Mouse (Mus musculus): ENCODE data around the gene Nhej1.
A peak's percentile ranks its signal among the peaks of the same experiment; 100 is the strongest.

Gene Nhej1

GRCm38 (mm10) chr1:75124346-75125321, at the start of gene Nhej1:
Nhej1 (minus strand) TSS chr1:75125200.
- peak; percentile 98 for DNase-seq (ENCODE audit: low spot score)

GRCm38 (mm10) chr1:75168472-75169464, 43.8 kb upstream of the Nhej1 start, which contains the start of gene Zfand2b:
Zfand2b (plus strand) TSS chr1:75168646.
- peak; percentile 96 for DNase-seq (ENCODE audit: low spot score)

- DNase-seq (ENCODE audit: low spot score): no peak
Observed at GRCm38 (mm10) chr1:75168093-75168471, 43.1 kb upstream of the Nhej1 start.

- DNase-seq (ENCODE audit: low spot score): peak; percentile 55
Observed at GRCm38 (mm10) chr1:75160256-75160617, 35.2 kb upstream of the Nhej1 start.

- DNase-seq (ENCODE audit: low spot score): peak; percentile 74
Observed at GRCm38 (mm10) chr1:75159540-75160255, 34.7 kb upstream of the Nhej1 start.

- no peak for DNase-seq (ENCODE audit: low spot score)
Observed at GRCm38 (mm10) chr1:75158990-75159389, 34.0 kb upstream of the Nhej1 start.

- DNase-seq (ENCODE audit: low spot score): no peak
Observed at GRCm38 (mm10) chr1:75155837-75156236, 30.8 kb upstream of the Nhej1 start.

- DNase-seq (ENCODE audit: low spot score): no peak
Observed at GRCm38 (mm10) chr1:75148727-75149126, 23.7 kb upstream of the Nhej1 start.

- no peak for DNase-seq (ENCODE audit: low spot score)
Observed at GRCm38 (mm10) chr1:75147411-75148135, 22.6 kb upstream of the Nhej1 start.

- DNase-seq (ENCODE audit: low spot score): no peak
Observed at GRCm38 (mm10) chr1:75145589-75145988, 20.6 kb upstream of the Nhej1 start.

GRCm38 (mm10) chr1:75142301-75143261, 17.6 kb upstream of the Nhej1 start, which contains the start of the genes Cnppd1 and Retreg2:
Cnppd1 (minus strand) TSS chr1:75142711.
Retreg2 (plus strand) TSS chr1:75142778.
- peak; percentile 95 for DNase-seq (ENCODE audit: low spot score)

GRCm38 (mm10) chr1:75141486-75142190, 16.6 kb upstream of the Nhej1 start:
- DNase-seq (ENCODE audit: low spot score): peak; percentile 71

- no peak for DNase-seq (ENCODE audit: low spot score)
Observed at GRCm38 (mm10) chr1:75140601-75141190, 15.7 kb upstream of the Nhej1 start.

- DNase-seq (ENCODE audit: low spot score): no peak
Observed at GRCm38 (mm10) chr1:75138448-75138847, 13.4 kb upstream of the Nhej1 start.

- DNase-seq (ENCODE audit: low spot score): peak; percentile 78
Observed at GRCm38 (mm10) chr1:75136730-75137129, 11.7 kb upstream of the Nhej1 start.

GRCm38 (mm10) chr1:75136293-75136692, 11.3 kb upstream of the Nhej1 start:
- no peak for DNase-seq (ENCODE audit: low spot score)

- DNase-seq (ENCODE audit: low spot score): no peak
Observed at GRCm38 (mm10) chr1:75133421-75134207, 8.6 kb upstream of the Nhej1 start, which contains the start of gene Slc23a3. Slc23a3 (minus strand) TSS chr1:75133890.

GRCm38 (mm10) chr1:75128641-75129040, 3.6 kb upstream of the Nhej1 start:
- no peak for DNase-seq (ENCODE audit: low spot score)
